Mouse (Mus musculus) liver, embryonic 15.5 days (tissue): ENCODE data around the gene Nlgn1. TPM values are rescaled to one million over a fixed set of nuclear protein-coding genes. Genes with fewer than 3 reads are reported as not detected.

ENCODE experiments used
- ATAC-seq: fragments of 200-750 bp; cut with Nextera tagmentation; 2 replicates; pipeline ENCODE4 v1.8.0; 2017; ENCODE audit warnings: moderate number of reproducible peaks, mild to moderate bottlenecking, moderate library complexity; ENCODE audit not compliant: insufficient read depth
- H3K27ac ChIP-seq: fragments of 300-500 bp; sonication (generic); replicated peaks from 2 replicates; pipeline ENCODE4 v1.5.1; 2015; ENCODE audit warnings: mild to moderate bottlenecking, inconsistent platforms
- H3K27me3 ChIP-seq: fragments of 300-500 bp; sonication (generic); 2 replicates; pipeline ENCODE4 v1.6.1; 2015; ENCODE audit warnings: mild to moderate bottlenecking, inconsistent platforms
- H3K36me3 ChIP-seq: fragments of 300-500 bp; sonication (generic); replicated peaks from 2 replicates; pipeline ENCODE4 v1.6.1; 2015; ENCODE audit warnings: moderate library complexity, mild to moderate bottlenecking, inconsistent platforms
- H3K4me1 ChIP-seq: fragments of 300-500 bp; sonication (generic); replicated peaks from 2 replicates; pipeline ENCODE4 v1.6.1; 2015; ENCODE audit warnings: inconsistent platforms
- H3K4me2 ChIP-seq: fragments of 300-500 bp; sonication (generic); 2 replicates; pipeline ENCODE4 v1.6.1; 2015; ENCODE audit warnings: moderate library complexity, mild to moderate bottlenecking, inconsistent platforms
- H3K4me3 ChIP-seq: fragments of 300-500 bp; sonication (generic); replicated peaks from 2 replicates; pipeline ENCODE4 v1.5.1; 2015; ENCODE audit warnings: mild to moderate bottlenecking, inconsistent platforms
- H3K9ac ChIP-seq: fragments of 300-500 bp; sonication (generic); 2 replicates; pipeline ENCODE4 v1.6.1; 2015; ENCODE audit warnings: moderate library complexity, mild to moderate bottlenecking, inconsistent platforms
- H3K9me3 ChIP-seq: fragments of 300-500 bp; sonication (generic); replicated peaks from 2 replicates; pipeline ENCODE4 v1.6.1; 2016; ENCODE audit warnings: inconsistent platforms
- WGBS: fragments of 180-500 bp; shearing (Covaris S2); methylation state at CpG from one replicate; pipeline ENCODE4 v1.1.7; 2015; ENCODE audit warnings: mixed read lengths; ENCODE audit not compliant: insufficient replicate concordance; 5-methylcytosine and 5-hydroxymethylcytosine counted together
- polyA plus RNA-seq: library from polyadenylated mRNA; unstranded; fragments of >200 nt; fragmentation: Nextera tagmentation; extraction: Ambion mirVana; gene quantifications from 2 replicates; pipeline ENCODE4 v1.2.1, GENCODE M21; 2015

Gene Nlgn1
- polyA plus RNA-seq, 1 experiment from 2014 or later: 0.05 TPM

GRCm38 (mm10) chr3:25781651-25782050, 550.6 kb downstream of the Nlgn1 start:
- H3K27ac ChIP-seq: no peak overlapping the region
- H3K4me1 ChIP-seq: no peaks in the 10 kb centered on the region
- no peak overlapping the region for H3K9ac ChIP-seq
- no peaks in the 10 kb centered on the region for H3K36me3 ChIP-seq
- ATAC-seq: no peak
- 48% methylated on average over 2 of the region's 2 CpGs for WGBS
- no peak overlapping the region for H3K4me2 ChIP-seq
- H3K27me3 ChIP-seq: no peaks in the 10 kb centered on the region
- no peak overlapping the region for H3K4me3 ChIP-seq
- no peaks in the 10 kb centered on the region for H3K9me3 ChIP-seq

- no peaks in the 10 kb centered on the region for H3K27me3 ChIP-seq
- H3K9me3 ChIP-seq: no peaks in the 10 kb centered on the region
- no peak overlapping the region for H3K4me2 ChIP-seq
- ATAC-seq: no peak
- H3K9ac ChIP-seq: no peak overlapping the region
- H3K36me3 ChIP-seq: no peaks in the 10 kb centered on the region
- no peak overlapping the region for H3K4me3 ChIP-seq
- no peak overlapping the region for H3K27ac ChIP-seq
- 63% methylated on average over 6 of the region's 6 CpGs for WGBS
- H3K4me1 ChIP-seq: no peaks in the 10 kb centered on the region
Observed at GRCm38 (mm10) chr3:25775437-25775836, 556.8 kb downstream of the Nlgn1 start.

- no peak overlapping the region for H3K4me3 ChIP-seq
- no peak for ATAC-seq
- H3K27ac ChIP-seq: no peak overlapping the region
- H3K9me3 ChIP-seq: no peaks in the 10 kb centered on the region
- H3K4me2 ChIP-seq: no peak overlapping the region
- H3K4me1 ChIP-seq: no peaks in the 10 kb centered on the region
- H3K36me3 ChIP-seq: no peaks in the 10 kb centered on the region
- no peak overlapping the region for H3K9ac ChIP-seq
- no peaks in the 10 kb centered on the region for H3K27me3 ChIP-seq
- 73% methylated on average over 4 of the region's 4 CpGs for WGBS
Observed at GRCm38 (mm10) chr3:25773908-25774307, 558.4 kb downstream of the Nlgn1 start.

- no peak for ATAC-seq
- Histone ChIP-seq H3K9ac (no peak overlapping the region), H3K9me3 (no peaks in the 10 kb centered on the region), H3K36me3 (no peaks in the 10 kb centered on the region), H3K4me3 (no peak overlapping the region), H3K27me3 (no peaks in the 10 kb centered on the region), H3K4me2 (no peak overlapping the region), H3K4me1 (no peaks in the 10 kb centered on the region), H3K27ac (no peak overlapping the region)
Observed at GRCm38 (mm10) chr3:25773467-25773866, 558.8 kb downstream of the Nlgn1 start.

- 62% methylated on average over 4 of the region's 4 CpGs for WGBS
- Histone ChIP-seq H3K4me3 (no peak overlapping the region), H3K27ac (no peak overlapping the region), H3K9me3 (no peaks in the 10 kb centered on the region), H3K27me3 (no peaks in the 10 kb centered on the region), H3K4me1 (no peaks in the 10 kb centered on the region), H3K36me3 (no peaks in the 10 kb centered on the region), H3K4me2 (no peak overlapping the region), H3K9ac (no peak overlapping the region)
- ATAC-seq: no peak
Observed at GRCm38 (mm10) chr3:25763689-25764088, 568.6 kb downstream of the Nlgn1 start.

- Histone ChIP-seq H3K4me3 (no peak overlapping the region), H3K9ac (no peak overlapping the region), H3K9me3 (no peaks in the 10 kb centered on the region), H3K27ac (no peak overlapping the region), H3K4me2 (no peak overlapping the region), H3K4me1 (no peaks in the 10 kb centered on the region), H3K27me3 (no peaks in the 10 kb centered on the region), H3K36me3 (no peaks in the 10 kb centered on the region)
- no peak for ATAC-seq
- 66% methylated on average over 2 of the region's 2 CpGs for WGBS
Observed at GRCm38 (mm10) chr3:25757813-25758212, 574.4 kb downstream of the Nlgn1 start.

- 48% methylated on average over 1 of the region's 1 CpGs for WGBS
- no peak for ATAC-seq
- no peaks in the 10 kb centered on the region for H3K4me1 ChIP-seq
- H3K27me3 ChIP-seq: no peaks in the 10 kb centered on the region
- H3K27ac ChIP-seq: no peak overlapping the region
- H3K9me3 ChIP-seq: no peaks in the 10 kb centered on the region
- H3K4me2 ChIP-seq: no peak overlapping the region
- H3K36me3 ChIP-seq: no peaks in the 10 kb centered on the region
- no peak overlapping the region for H3K4me3 ChIP-seq
- no peak overlapping the region for H3K9ac ChIP-seq
Observed at GRCm38 (mm10) chr3:25724111-25724510, 608.1 kb downstream of the Nlgn1 start.

GRCm38 (mm10) chr3:25721464-25721863, 610.8 kb downstream of the Nlgn1 start:
- Histone ChIP-seq H3K4me2 (no peak overlapping the region), H3K4me1 (no peaks in the 10 kb centered on the region), H3K36me3 (no peaks in the 10 kb centered on the region), H3K4me3 (no peak overlapping the region), H3K27ac (no peak overlapping the region), H3K9ac (no peak overlapping the region), H3K9me3 (no peaks in the 10 kb centered on the region), H3K27me3 (no peaks in the 10 kb centered on the region)
- no peak for ATAC-seq
- 59% methylated on average over 5 of the region's 5 CpGs for WGBS

GRCm38 (mm10) chr3:25707380-25707779, 624.9 kb downstream of the Nlgn1 start:
- no peak for ATAC-seq
- no peak overlapping the region for H3K4me2 ChIP-seq
- H3K36me3 ChIP-seq: no peaks in the 10 kb centered on the region
- no peaks in the 10 kb centered on the region for H3K4me1 ChIP-seq
- 43% methylated on average over 2 of the region's 2 CpGs for WGBS
- no peak overlapping the region for H3K9ac ChIP-seq
- H3K27ac ChIP-seq: no peak overlapping the region
- H3K4me3 ChIP-seq: no peak overlapping the region
- no peaks in the 10 kb centered on the region for H3K27me3 ChIP-seq
- H3K9me3 ChIP-seq: no peaks in the 10 kb centered on the region

- H3K9me3 ChIP-seq: no peaks in the 10 kb centered on the region
- no peaks in the 10 kb centered on the region for H3K4me1 ChIP-seq
- no peak overlapping the region for H3K4me3 ChIP-seq
- H3K27ac ChIP-seq: no peak overlapping the region
- H3K27me3 ChIP-seq: no peaks in the 10 kb centered on the region
- WGBS: 71% methylated on average over 1 of the region's 1 CpGs
- no peak overlapping the region for H3K9ac ChIP-seq
- no peak for ATAC-seq
- no peaks in the 10 kb centered on the region for H3K36me3 ChIP-seq
- no peak overlapping the region for H3K4me2 ChIP-seq
Observed at GRCm38 (mm10) chr3:25697231-25697630, 635.0 kb downstream of the Nlgn1 start.

- Histone ChIP-seq H3K9me3 (0 out of 2 replicates have a peak, but pooled peaks cover 4% of the 10 kb centered on the region), H3K36me3 (no peaks in the 10 kb centered on the region), H3K4me2 (no peak overlapping the region), H3K27ac (no peak overlapping the region), H3K27me3 (no peaks in the 10 kb centered on the region), H3K4me3 (no peak overlapping the region), H3K4me1 (no peaks in the 10 kb centered on the region), H3K9ac (no peak overlapping the region)
- ATAC-seq: no peak
- WGBS: 54% methylated on average over 6 of the region's 6 CpGs
Observed at GRCm38 (mm10) chr3:25688789-25689464, 643.3 kb downstream of the Nlgn1 start.

- 64% methylated on average over 2 of the region's 2 CpGs for WGBS
- no peak overlapping the region for H3K9ac ChIP-seq
- H3K9me3 ChIP-seq: 0 out of 2 replicates have a peak, but pooled peaks cover 4% of the 10 kb centered on the region
Observed at GRCm38 (mm10) chr3:25683696-25684095, 648.6 kb downstream of the Nlgn1 start.

More at GRCm38 (mm10) chr3:25683696-25684095, 648.6 kb downstream of the Nlgn1 start:
- H3K36me3 ChIP-seq: no peaks in the 10 kb centered on the region
- H3K4me3 ChIP-seq: no peak overlapping the region
- H3K4me2 ChIP-seq: no peak overlapping the region
- no peak for ATAC-seq
- no peak overlapping the region for H3K27ac ChIP-seq
- H3K27me3 ChIP-seq: no peaks in the 10 kb centered on the region
- H3K4me1 ChIP-seq: no peaks in the 10 kb centered on the region
